Mouse (Mus musculus): ENCODE measurements around the gene Gm21972.

Gm21972 gene

DNA sequence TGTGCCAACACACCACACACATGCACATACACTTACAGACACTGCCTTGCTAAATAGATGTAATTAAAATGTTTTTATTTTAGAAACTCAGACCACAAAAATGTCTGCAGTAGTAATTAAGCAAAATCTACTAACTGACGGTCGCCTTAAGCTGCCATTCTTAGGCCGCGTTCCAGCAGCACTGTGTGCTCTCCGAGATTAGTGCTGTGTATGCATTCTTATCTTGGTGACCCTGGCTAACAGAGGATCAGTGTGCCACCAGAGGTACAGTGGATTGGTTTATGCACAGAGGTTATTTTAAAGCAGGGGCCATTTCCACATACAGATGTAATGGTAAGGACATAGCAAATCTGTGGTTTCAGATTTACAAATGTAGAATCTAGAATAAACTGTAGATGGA lies 27.6 kb downstream of the Gm21972 start:
- DNase-seq (ENCODE audit: low read depth, low spot score), result no peak

DNA sequence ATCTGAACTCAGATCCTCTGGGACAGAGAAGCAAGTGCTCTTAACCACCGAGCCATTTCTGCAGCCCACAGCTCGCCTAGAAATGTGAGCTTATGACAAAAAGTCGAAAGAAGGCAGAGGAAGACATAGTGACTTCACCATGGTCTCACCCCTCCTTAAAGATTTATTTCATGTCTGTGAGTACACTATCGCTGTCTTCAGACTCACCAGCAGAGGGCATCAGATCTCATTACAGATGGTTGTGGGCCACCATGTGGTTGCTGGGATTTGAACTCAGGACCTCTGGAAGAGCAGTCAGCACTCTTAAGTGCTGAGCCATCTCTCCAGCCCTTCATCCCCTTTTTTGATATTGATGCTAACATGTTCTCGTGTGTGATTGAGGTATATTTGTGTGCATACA lies 41.2 kb downstream of the Gm21972 start:
- no peak for DNase-seq (ENCODE audit: low read depth, low spot score)

DNA sequence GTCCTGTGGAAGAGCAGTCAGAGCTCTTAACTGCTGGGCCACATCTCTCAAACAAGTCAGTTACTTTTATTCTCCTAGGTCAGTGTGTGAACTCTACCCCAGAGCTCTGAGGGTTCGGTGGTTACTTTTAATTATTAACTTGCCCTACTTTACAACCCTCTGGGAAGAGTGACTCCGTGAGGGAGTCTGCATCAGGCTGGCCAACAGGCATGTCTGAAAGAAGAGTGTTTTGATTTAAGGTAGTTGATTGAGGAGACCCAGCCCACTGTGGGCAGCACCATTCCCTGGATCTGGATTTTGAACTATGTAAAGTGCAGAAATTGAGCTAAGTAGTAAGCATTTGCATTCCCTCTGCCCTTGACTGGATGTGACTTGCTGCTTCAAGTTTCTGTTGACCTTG lies 42.6 kb downstream of the Gm21972 start:
- no peak for DNase-seq (ENCODE audit: low read depth, low spot score)

DNA sequence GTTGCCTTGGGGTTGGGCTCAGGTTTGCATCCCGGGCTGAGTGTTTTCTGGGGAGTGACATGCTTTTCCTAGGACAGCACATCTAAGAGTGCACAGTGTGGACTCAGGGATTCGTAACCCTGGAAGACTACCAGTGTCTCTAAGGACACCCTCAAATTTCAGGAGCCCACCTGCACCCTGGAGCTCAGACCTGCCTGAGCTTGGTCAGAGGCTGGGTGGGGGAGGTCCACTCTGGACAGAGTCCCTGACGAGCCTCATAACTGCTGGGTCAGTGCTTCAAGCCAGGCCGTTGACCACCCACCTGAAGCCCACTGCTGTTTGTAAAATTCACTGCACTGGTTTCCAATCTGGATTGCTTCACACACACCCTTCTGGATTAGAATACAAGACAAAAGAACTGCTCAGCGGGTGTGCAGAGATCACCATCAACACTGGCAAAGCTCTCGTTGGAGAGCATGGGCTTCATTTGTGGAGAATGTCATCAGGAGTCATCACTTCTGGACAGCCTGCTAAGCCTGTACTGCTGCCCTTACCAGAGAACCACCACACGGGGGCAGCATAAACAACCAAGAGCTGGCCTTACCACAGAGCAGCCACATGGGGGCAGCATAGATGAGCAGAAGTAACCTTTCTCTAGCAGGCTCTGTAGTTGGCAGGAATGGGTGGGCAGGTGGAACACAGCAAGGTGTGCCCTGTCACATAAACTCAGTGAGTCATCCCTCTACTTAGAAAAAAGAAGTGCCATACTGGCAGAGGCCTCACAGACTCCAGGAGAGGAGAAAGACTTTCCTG lies 45.2 kb downstream of the Gm21972 start:
- peak; percentile 78 for DNase-seq (ENCODE audit: low read depth, low spot score)

DNA sequence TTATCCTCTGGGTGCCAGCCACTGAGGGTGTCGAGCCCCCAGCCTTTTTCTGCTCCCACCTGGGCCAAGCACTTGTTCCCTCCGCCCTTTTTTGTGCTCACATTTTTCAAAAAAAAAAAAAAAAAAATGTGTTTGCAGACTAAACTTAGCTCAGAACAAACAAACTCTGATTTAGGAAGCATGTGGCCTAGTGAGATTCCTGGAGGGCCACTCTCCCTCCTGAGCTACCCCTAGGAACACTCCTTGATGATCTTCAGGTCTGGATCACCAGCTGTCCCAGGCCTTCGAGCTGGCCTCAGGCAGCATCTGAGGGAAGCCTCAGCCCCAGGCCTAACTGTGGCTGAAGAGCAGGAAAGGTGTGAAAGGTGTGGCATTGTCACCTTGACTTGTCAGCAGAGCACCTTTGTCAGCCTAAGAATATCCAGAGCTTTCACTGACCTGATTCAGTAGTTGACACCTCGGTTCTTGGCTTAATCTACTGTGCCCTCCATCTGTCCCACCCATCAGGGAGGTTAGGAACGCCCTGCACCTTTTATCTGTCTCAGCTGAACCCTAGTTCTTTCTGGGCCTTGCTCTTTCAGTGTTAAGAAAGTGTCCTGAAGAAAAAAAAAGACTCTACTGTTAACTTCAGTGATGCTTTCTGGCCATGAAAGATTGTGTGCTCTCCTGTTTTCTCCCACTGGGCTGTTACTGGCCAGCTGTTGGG lies 48.7 kb downstream of the Gm21972 start:
- no peak for DNase-seq (ENCODE audit: low read depth, low spot score)

DNA sequence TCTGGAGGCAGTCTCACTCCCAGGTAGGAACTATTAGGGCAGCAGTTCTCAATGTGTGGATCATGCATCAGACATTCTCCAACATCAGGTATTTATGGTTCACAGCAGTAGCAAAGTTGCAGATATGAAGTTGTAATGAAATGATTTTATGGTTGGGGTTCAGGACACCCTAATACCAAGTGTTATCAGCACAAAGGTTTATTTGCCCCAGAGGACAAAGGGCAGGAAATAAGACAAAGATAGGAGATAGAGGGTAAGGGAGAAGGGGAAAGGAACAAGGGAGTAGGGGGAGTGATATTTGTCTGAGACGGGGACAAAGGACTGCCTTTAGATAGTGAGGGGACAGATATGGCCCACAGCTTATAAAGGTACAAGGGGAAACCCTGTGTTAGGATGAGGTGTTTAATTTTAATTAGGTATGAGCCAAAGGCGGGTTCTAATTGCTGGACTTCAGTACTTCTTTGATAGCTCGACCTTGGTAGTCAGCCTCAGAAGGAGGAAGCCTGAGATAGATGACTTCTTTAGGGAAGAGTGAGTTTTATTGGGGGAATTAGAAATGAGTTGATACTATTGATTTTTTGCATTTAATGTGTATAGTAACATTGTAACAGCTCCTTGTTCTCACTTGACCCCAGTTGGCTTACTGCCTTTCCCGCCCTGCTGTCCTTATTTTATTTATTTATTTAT lies 50.3 kb downstream of the Gm21972 start:
- DNase-seq (ENCODE audit: low read depth, low spot score), result no peak

DNA sequence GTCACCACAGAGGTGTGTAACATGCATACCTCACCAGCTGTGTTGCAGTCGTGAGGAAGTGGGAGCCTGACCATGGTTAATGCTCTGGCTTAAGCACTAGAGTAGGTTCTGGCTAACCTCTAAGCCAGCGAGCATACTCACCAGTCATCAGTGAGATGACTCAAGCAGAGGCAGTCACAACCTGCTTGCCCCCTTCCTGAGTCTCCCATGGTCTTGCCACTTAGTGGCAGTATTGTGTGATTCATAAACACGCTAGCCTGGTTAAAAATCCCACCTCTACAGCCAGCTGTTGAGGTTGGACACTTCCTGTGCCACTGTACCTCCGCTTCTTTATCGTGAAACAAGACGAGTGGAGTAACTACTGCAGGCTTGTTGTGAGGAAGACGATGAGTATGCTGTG lies 53.3 kb downstream of the Gm21972 start:
- DNase-seq (ENCODE audit: low read depth, low spot score), result no peak

DNA sequence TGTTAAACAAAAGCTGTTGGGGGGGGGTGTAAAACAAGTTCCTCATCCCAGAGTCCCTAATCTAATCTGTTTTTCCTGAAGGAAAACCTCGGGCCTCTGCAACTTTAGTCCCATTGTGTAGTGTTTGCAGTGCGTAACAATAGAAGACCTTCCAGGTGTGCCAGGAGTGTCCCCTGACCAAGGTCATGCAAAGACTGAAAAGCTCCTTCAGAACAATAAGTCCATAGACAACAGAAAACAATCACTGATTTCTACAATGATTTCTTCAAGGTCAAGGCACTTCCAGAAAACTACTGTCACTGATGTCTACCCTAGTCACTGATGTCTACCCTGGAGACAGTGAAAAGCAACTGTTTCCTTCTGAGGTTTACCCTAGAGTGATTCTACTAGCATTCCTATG lies 54.4 kb downstream of the Gm21972 start:
- DNase-seq (ENCODE audit: low read depth, low spot score), result no peak

DNA sequence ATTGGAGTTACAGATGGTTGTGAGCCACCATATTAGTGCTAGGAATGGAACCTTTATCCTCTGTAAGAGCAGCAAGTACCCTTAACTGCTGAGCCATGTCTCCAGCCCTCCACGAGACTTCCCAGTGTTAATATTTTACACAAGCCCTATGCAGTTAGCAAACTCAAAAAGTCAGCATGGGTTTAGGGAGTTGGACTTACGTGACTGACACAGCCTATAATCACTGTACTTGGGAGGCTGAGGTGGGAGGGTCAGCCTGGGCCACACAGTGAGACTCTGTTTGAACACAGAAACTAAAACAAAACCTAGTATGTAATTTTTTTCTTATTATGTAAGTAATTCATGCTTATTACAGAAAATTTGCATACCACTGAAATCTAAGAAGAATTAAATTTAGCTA lies 54.8 kb downstream of the Gm21972 start:
- no peak for DNase-seq (ENCODE audit: low read depth, low spot score)

DNA sequence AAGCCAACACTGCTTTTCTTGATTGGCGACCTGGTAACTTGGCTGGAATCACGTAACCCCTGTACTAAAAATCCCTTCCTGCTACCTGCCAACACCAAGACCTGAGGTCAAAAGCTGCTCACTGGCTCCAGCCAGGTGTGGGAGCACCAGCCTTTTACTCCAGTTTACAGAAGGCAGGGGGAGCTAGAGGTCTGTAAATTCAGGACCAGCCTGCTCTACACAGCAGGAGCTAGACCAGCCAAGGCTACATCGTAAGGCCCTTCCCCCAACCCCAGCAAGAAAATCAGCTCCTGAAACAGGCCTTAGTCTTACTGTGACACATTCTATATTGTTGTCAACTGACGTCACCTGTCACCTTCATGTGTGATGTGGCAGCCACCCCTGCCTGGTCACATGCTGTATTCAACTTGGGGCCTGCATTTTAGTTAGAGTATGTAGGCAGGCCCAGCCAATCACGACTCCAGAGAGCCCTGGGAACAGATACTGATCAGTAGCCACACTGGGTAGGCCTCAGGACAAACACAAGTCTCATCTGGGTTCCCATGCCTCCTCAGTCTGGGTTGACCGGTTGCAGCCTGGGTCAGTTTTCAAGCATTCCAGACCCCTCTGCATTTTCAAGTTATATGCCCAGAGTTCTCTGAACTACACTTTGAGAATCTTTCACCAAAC lies 55.7 kb downstream of the Gm21972 start:
- no peak for DNase-seq (ENCODE audit: low read depth, low spot score)

DNA sequence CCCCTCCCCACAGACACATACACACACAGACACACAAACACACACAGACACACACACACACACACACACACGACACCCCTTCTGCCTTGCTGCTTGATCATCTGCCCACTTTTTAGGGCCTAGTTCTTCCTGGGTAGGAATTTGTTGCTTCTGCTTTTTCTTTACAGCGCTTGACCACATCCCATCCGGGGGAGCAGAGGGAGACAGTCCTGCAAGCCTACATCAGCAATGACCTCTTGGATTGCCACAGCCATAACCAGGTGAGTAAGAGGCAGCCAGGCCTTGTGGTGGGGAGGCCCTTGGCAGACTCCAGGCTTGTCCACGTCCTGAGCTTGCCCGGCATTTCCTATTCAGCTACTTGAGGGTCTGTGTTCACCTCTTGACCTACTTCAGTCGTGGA lies 57.4 kb downstream of the Gm21972 start:
- DNase-seq (ENCODE audit: low read depth, low spot score), result no peak

DNA sequence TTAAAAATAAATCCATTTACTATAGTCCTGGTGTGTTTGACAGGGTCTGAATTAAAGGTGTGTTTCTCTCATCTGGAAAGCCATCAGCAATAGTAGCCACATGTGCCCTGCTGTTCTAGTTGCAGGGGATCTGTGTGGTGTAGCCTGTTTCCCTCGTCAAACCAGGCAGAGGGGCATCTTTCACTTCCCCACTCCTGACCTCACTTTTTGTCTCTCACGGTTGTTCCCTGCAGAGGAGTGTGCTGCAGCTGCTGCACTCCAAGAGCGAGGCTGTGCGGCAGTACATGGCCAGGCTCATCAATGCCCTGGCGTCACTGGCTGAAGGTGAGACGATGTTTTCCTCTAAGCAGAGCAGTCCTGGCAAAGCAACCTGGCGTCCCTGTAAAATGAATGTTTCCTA lies 60.6 kb downstream of the Gm21972 start:
- DNase-seq (ENCODE audit: low read depth, low spot score), result no peak

DNA sequence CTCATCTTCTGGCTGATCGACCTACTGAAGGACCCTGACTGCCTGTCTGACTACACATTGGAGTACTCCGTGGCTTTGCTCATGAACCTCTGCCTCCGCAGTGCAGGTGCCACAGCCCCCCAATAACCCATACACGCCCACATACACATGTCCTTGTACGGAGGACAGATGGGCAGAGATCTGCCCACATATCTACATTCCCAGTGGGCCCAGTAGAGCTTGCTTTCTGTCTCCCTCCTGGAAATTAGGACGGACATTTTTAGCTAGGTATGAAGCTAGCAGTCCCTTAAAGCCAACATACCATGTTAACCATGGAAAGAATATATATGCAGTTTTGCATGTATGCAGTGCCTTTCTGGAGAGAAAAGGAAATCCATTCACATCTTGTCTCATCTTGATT lies 64.8 kb downstream of the Gm21972 start:
- DNase-seq (ENCODE audit: low read depth, low spot score), result no peak

DNA sequence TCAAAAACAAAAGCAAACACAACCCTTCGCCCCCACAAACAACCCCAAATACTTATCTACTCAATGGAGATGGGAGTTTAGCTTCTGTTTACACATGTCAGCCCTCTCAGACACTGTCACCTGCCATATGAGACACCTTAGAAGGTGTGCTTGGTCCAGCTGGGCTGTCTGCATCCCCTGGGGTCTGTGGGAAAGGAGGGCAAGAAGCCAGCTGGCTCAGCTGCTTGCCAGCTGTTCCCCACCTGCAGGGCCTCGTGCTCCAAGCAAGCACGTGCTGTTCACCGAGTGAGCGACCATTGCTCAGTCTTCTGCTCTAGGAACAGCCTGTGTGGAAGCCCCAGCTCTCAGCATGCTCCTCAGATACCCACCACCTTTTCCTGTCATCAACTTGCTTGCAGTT lies 65.6 kb downstream of the Gm21972 start:
- DNase-seq (ENCODE audit: low read depth, low spot score), result no peak

DNA sequence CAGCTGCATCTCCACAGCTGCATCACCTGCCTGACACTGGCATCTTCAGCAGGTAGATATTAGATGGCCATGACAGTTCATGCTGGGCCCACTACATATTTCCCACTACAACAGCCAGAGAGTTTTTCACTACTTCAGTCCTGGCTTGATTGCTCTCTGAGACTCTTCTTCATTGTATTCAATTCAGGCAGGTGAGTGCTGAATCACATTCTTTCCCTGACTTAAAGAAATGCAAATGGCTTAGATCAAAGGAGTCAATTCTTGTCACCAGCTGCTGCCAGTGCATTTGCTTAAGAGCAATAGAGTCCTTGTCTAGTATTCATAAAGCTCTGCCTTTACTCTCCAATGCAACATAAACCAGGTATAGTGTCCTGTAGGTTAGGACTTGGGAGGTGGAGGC lies 67.9 kb downstream of the Gm21972 start:
- DNase-seq (ENCODE audit: low read depth, low spot score), result no peak

DNA sequence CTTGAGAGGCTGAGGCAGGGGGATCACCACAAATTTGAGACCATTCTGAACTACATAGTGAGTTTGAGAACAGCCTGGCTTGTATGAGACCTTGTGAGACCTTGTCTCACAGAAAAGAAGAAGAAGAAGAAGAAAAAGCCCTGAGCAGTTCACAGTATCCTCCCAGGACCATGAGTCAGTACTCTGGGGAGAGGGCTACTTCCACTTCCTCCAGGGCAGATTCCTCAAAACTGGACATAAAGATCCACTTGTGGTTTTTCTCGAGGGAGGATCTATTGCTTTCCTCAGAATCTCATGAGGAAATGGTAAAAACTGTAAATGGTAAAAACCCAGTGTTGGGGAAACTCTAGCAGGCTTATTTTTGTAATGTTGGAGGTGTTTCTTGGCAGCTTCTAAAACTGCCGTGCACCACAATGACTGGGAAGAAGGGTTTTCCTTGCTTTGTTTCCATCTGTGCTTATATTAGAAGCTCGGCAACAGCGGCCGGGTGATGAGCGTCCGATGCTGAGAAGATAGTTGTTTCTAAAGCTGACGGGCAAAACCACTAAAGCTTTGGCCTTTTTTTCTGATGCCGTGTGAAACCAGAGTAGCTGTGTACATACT lies 69.3 kb downstream of the Gm21972 start:
- DNase-seq (ENCODE audit: low read depth, low spot score), result no peak

DNA sequence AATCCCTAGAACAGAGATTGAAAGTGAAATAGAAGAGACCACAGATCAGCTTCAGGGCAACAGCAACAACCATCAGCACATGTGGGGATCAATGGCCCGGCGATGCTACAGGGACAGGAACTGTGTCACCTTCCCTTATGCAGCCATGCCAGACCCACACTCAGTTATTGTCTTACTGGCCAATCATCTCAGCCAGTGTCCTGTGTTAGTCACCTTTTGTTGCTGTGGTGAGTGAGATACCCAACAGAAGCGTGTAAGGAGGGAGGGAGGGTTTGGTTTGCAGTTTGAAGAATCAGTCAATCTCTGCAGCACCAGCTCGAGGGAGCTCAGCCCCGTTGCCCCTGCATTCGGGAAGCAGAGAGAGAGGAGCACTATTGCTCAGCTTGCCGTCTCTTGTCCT lies 77.2 kb downstream of the Gm21972 start:
- DNase-seq (ENCODE audit: low read depth, low spot score), result no peak

DNA sequence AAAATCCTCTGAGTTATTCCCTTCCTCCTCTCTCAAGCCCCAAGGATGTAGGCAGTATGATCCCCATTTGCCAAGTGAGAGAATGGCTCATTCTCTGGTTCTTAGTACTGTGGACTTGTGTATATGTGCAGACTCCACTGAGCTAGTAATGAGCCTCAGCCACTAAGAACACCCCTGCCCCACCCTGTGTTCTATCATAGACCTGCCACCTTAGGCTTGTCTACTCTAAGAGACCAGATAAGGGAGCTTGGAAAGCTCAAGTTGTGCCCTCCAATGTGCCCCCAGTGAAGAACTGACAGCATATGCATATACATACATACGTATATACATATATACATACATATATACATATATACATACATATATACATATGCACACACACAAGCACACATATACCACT lies 78.1 kb downstream of the Gm21972 start:
- DNase-seq (ENCODE audit: low read depth, low spot score), result no peak

All from retina, postnatal 7 days (tissue).